24 mouse cellular contexts compared by ENCODE assay signal in genomic region chr17:73556436-73556835, GRCm38 (mm10).
DNase-seq lines count a peak whose midpoint lies in the region; ATAC-seq and TF ChIP-seq lines count a peak whose summit lies in the region.
"Had no signal": no experiment of that assay in that cellular context is flagged by ENCODE, and none has a peak within 500 bp of the region (broad histone marks: within the 10 kb centered on the region; RNA-seq: fewer than 3 reads in every experiment).

No protein-coding gene starts in this region.

- H3K4me1 ChIP-seq in forebrain, postnatal 0 days (ENCODE audit: insufficient read depth), result no peaks in the 10 kb centered on the region
- H3K4me1 ChIP-seq in forebrain, embryonic 13.5 days, result no peaks in the 10 kb centered on the region
- H3K4me1 ChIP-seq in kidney, embryonic 14.5 days (ENCODE audit: control insufficient read depth, insufficient read depth, low read length), result no peaks in the 10 kb centered on the region; the same call in 1 of the 2 replicates
- 0 out of 2 replicates have a peak, but pooled peaks cover 5% of the 10 kb centered on the region for H3K4me1 ChIP-seq in kidney, embryonic 15.5 days
- H3K4me1 ChIP-seq in midbrain, embryonic 13.5 days (replicated peaks), result no peaks in the 10 kb centered on the region
- H3K4me1 ChIP-seq: forebrain, embryonic 10.5 days; heart, embryonic 15.5 days; hindbrain, embryonic 12.5 days; hindbrain, embryonic 15.5 days had no signal

- no peak for TF ChIP-seq CTCF in forebrain, postnatal 0 days (IDR thresholded peaks at IDR 0.05; ENCODE audit: low read depth)

- no peak overlapping the region for H3K9ac ChIP-seq in forebrain, postnatal 0 days
- H3K9ac ChIP-seq in forebrain, embryonic 13.5 days, result no peak overlapping the region
- no peak overlapping the region for H3K9ac ChIP-seq in kidney, embryonic 14.5 days (ENCODE audit: low read depth, low read length)
- H3K9ac ChIP-seq in kidney, embryonic 15.5 days, result no peak overlapping the region
- no peak overlapping the region for H3K9ac ChIP-seq in midbrain, embryonic 13.5 days (replicated peaks)
- H3K9ac ChIP-seq: heart, embryonic 15.5 days; hindbrain, embryonic 12.5 days; hindbrain, embryonic 15.5 days had no signal

- peak; percentile 34; the same call in 1 of the 2 replicates for ATAC-seq in forebrain, postnatal 0 days
- ATAC-seq in forebrain, embryonic 13.5 days, result no peak
- no peak for ATAC-seq in kidney, embryonic 14.5 days (ENCODE audit: low FRiP score, low TSS enrichment)
- no peak for ATAC-seq in kidney, embryonic 15.5 days (replicated peaks; ENCODE audit: low FRiP score)
- no peak for ATAC-seq in midbrain, embryonic 13.5 days
- ATAC-seq: activated CD4-positive, CD25-positive, alpha-beta regulatory T cell, adult 4 months; forebrain, embryonic 14.5 days had no signal

- 63% methylated on average over 2 of the region's 2 CpGs for WGBS in forebrain, postnatal 0 days
- 82% methylated on average over 2 of the region's 2 CpGs for WGBS in forebrain, embryonic 13.5 days
- 95% methylated on average over 2 of the region's 2 CpGs for WGBS in kidney, embryonic 14.5 days
- 81% methylated on average over 2 of the region's 2 CpGs for WGBS in kidney, embryonic 15.5 days
- 85% methylated on average over 2 of the region's 2 CpGs for WGBS in midbrain, embryonic 13.5 days

- no peaks in the 10 kb centered on the region for H3K27me3 ChIP-seq in forebrain, postnatal 0 days (ENCODE audit: insufficient read depth, low read length)
- H3K27me3 ChIP-seq in forebrain, embryonic 13.5 days, result no peaks in the 10 kb centered on the region
- no peaks in the 10 kb centered on the region for H3K27me3 ChIP-seq in kidney, embryonic 14.5 days (ENCODE audit: control insufficient read depth, insufficient read depth, low read length)
- no peaks in the 10 kb centered on the region for H3K27me3 ChIP-seq in kidney, embryonic 15.5 days
- no peaks in the 10 kb centered on the region for H3K27me3 ChIP-seq in midbrain, embryonic 13.5 days
- H3K27me3 ChIP-seq: heart, embryonic 15.5 days; hindbrain, embryonic 12.5 days; hindbrain, embryonic 15.5 days had no signal

- H3K36me3 ChIP-seq in forebrain, postnatal 0 days (ENCODE audit: insufficient read depth), result no peaks in the 10 kb centered on the region
- no peaks in the 10 kb centered on the region for H3K36me3 ChIP-seq in forebrain, embryonic 13.5 days (ENCODE audit: poor library complexity, severe bottlenecking)
- no peaks in the 10 kb centered on the region for H3K36me3 ChIP-seq in kidney, embryonic 14.5 days (ENCODE audit: control insufficient read depth, insufficient read depth, low read length)
- no peaks in the 10 kb centered on the region for H3K36me3 ChIP-seq in kidney, embryonic 15.5 days
- no peaks in the 10 kb centered on the region for H3K36me3 ChIP-seq in midbrain, embryonic 13.5 days
- H3K36me3 ChIP-seq: forebrain, embryonic 10.5 days; heart, embryonic 15.5 days; hindbrain, embryonic 12.5 days; hindbrain, embryonic 15.5 days had no signal

- no peak for DNase-seq in forebrain, postnatal 0 days
- DNase-seq in kidney, adult 11 months, result peak; percentile 23
- peak; percentile 37 to 42 for DNase-seq in kidney, adult 8-10 months
- peak; percentile 14 to 45 for DNase-seq in kidney, postnatal 25 days
- DNase-seq: adrenal gland, adult 8-10 months; adrenal gland, postnatal 25 days; cerebellum, adult 18-20 months; cerebellum, adult 9-10 months; cerebellum, postnatal 14 days; gastrocnemius, postnatal 10 days; gastrocnemius, postnatal 36 days; heart, adult 2 months; heart, postnatal 14 days had no signal

- no peak overlapping the region for H3K27ac ChIP-seq in forebrain, postnatal 0 days (ENCODE audit: low read depth, low read length)
- H3K27ac ChIP-seq in forebrain, embryonic 13.5 days, result no peak overlapping the region
- no peak overlapping the region for H3K27ac ChIP-seq in kidney, embryonic 14.5 days (ENCODE audit: low read depth, low read length)
- no peak overlapping the region for H3K27ac ChIP-seq in kidney, embryonic 15.5 days
- H3K27ac ChIP-seq in midbrain, embryonic 13.5 days, result no peak overlapping the region
- H3K27ac ChIP-seq: forebrain, embryonic 10.5 days; heart, adult 2 months; heart, embryonic 15.5 days; hindbrain, embryonic 12.5 days; hindbrain, embryonic 15.5 days had no signal

- no peak overlapping the region for H3K4me2 ChIP-seq in forebrain, postnatal 0 days (ENCODE audit: low read depth)
- no peak overlapping the region for H3K4me2 ChIP-seq in forebrain, embryonic 13.5 days
- H3K4me2 ChIP-seq in kidney, embryonic 14.5 days (replicated peaks; ENCODE audit: low read depth, low read length), result no peak overlapping the region
- no peak overlapping the region for H3K4me2 ChIP-seq in kidney, embryonic 15.5 days
- H3K4me2 ChIP-seq in midbrain, embryonic 13.5 days (replicated peaks), result no peak overlapping the region
- H3K4me2 ChIP-seq: heart, embryonic 11.5 days; heart, embryonic 15.5 days; hindbrain, embryonic 12.5 days; hindbrain, embryonic 15.5 days had no signal

- H3K4me3 ChIP-seq in forebrain, postnatal 0 days (ENCODE audit: low read depth, low read length), result no peak overlapping the region
- no peak overlapping the region for H3K4me3 ChIP-seq in forebrain, embryonic 13.5 days
- H3K4me3 ChIP-seq in kidney, embryonic 14.5 days (ENCODE audit: low read length), result no peak overlapping the region
- H3K4me3 ChIP-seq in kidney, embryonic 15.5 days (replicated peaks), result no peak overlapping the region
- H3K4me3 ChIP-seq in midbrain, embryonic 13.5 days (replicated peaks), result no peak overlapping the region
- H3K4me3 ChIP-seq: forebrain, embryonic 10.5 days; heart, adult 2 months; heart, embryonic 15.5 days; hindbrain, embryonic 12.5 days; hindbrain, embryonic 15.5 days had no signal

- H3K9me3 ChIP-seq in forebrain, postnatal 0 days (ENCODE audit: low read length), result no peaks in the 10 kb centered on the region
- H3K9me3 ChIP-seq in forebrain, embryonic 13.5 days (replicated peaks), result no peaks in the 10 kb centered on the region
- no peaks in the 10 kb centered on the region for H3K9me3 ChIP-seq in kidney, embryonic 14.5 days (ENCODE audit: control insufficient read depth, low read length)
- no peaks in the 10 kb centered on the region for H3K9me3 ChIP-seq in kidney, embryonic 15.5 days (replicated peaks)
- no peaks in the 10 kb centered on the region for H3K9me3 ChIP-seq in midbrain, embryonic 13.5 days
- H3K9me3 ChIP-seq: forebrain, embryonic 10.5 days; heart, embryonic 15.5 days; hindbrain, embryonic 12.5 days; hindbrain, embryonic 15.5 days had no signal
